Mouse (Mus musculus): Measurements from ENCODE around the gene B3gnt2.

Gene B3gnt2

DNA sequence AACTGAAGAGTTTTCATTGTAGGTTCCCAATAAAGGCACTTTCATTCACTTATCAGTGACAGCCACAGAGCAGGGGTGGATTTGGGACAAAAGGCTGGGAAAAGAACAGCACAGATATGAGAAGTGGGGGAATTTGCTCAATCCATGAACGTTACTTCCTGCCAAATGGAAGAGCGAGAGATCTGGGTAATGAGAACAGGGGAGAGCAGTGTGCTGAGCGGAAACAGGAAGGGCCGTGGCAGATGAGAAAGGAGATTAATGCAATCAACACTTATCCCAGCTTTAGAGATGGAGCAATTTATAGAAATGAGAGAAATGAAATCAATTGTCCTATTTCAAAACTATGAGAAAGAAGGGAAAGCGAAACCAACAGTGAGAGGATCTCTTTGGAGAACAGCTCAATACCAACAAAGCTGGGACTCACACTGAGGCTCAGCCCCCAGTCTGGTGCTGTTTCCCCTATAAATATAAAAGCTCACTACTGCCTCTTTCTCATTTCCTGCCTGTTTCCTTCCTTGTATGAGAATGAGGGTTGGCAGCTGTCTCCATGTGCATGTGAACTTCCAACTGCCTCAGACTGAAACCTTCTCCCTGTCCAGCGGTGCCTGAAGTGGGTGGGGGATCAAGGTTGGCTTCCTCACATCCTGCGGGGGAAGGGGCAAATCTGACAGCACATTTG, 11.0 kb upstream of the B3gnt2 start:
- no peak for DNase-seq (ENCODE audit: low read depth)

DNA sequence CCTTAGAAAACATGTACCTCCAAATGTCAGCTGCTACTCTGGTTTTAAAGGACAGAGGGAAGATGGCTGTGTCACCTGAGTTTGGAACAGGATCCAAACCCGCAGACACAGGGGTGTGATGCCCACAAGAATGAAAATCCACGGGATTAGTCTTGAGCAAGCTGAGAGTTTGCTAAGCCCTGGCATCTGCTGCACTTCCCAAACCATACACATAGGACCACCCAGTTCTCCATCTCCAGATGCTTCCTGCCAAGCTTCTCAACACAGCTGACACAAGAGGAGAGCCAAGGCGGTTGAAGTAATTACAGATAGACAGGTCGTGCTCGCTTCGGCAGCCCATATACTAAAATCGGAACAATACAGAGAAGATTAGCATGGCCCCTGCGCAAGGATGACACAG, 7.8 kb upstream of the B3gnt2 start:
- no peak for DNase-seq (ENCODE audit: low read depth)

DNA sequence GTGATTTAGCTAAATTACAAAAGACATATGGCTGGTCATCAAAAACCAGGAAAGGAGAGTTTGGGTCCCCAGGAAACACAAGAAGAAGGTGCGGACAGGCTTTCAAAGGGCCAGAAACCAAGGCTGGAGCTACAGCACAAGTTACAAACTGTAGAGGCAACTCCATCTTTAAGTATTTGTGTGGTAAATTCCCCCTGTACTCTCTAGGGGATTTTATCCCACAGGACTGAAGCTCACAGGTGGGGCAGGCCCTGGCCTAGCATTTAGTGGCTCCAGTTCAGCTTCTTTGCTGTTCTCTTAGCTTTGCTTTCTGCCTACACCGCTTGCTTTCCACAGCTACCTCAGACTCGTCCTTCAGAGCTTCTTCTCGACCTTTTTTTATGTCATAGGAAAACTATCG, 6.9 kb upstream of the B3gnt2 start:
- no peak for DNase-seq (ENCODE audit: low read depth)

DNA sequence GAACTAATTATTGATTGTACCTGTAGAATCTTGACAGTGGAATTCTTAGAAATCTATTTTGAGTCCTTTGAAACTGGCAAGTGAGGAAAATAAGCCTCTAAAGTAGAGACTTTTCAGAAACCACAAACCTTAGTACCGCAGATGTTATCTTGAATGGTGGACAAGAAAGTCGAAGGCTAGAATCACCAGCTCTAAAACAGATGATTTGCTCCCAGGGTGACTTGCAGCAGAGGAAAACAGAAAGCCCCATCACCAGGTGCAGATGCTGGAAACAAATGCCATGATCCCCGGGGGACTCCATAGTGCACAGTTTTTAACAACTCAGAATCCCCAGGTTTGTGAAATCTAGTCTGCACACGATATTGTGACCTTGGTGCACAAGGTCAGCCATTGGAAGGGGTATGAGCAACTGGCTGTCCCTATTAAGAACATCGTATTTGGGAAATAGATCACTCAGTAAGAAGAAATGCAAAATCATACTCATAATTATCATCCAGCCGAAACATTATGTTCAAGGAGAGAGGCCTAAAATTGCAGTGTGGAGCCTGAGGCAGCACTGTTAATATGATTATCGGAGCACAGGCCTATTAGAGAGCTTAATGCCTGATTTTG, 5.0 kb upstream of the B3gnt2 start:
- no peak for DNase-seq (ENCODE audit: low read depth)

DNA sequence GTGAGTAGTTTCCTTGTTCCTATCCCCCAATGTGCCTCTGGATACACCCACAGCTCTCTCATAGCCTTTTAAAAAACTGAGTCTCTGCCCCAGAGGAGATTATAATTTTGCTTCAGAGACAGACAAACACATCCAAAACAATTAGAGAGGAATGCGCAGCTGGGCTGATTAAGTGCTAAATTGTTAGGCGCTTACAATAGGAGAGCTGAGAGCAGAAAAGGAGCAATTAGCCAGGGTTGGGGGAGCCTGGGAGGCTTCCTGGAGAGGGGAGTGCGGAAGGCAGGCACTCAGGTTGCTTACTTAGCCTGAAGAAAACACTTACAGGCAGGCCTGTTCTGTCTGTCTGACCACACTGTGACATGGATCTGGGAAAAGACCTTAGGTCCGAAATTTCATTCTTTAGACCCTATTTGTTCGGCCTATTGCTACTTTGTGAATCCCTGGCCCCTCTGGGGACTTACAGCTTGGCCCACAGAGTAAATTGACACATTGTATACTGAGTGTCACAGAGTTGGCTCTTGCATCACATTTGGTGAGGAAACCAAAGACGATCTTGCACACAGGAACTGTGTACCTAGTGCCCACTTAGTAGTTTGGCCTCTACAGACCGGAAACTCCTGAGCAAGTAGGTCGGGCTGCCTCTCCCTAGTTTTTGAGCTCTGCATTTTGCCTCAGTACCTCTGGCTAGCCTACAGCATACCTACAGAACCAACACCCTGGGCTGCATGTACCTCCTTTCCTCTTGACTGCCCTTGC, 3.7 kb upstream of the B3gnt2 start:
- DNase-seq (ENCODE audit: low read depth): no peak

DNA sequence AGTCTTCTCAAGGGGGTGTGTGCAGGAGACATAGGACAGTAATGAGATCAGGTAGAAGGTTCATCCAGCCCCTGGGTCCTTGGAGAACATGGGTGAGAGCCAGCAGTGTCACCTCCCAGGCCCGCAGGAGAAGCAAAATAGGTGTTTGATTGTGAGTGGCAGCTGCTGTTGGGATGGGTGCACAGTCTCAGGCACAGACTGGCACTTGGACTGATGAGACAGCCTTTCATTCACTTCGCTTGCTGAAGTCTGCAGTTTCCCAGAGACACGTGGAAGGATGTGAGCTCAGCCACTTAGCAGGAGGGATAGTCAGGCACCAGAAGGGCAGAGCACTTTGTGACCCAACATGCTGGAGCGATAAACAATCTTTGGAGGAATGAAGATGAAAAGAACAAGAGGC, 2.8 kb upstream of the B3gnt2 start:
- DNase-seq (ENCODE audit: low read depth): no peak

DNA sequence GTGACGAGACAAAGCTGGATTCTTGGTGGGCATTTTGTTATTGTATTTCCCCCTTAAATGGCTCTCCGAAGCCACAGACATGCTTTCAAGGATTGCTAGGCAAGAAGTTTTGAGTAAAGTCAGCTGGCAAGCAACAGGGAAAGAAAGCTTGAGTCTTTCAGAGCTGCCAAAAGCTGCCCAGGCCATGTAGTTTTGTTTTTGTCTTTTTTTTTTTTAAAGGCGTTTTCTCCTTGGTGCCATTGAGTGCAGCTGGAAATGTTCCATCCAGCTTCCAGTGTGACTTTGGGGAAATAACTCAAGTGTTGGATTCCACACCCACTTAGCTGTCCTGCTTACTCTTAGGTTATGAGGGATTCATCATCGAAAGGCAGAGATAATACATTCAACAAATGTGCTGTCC, 554 bp upstream of the B3gnt2 start:
- no peak for DNase-seq (ENCODE audit: low read depth)

DNA sequence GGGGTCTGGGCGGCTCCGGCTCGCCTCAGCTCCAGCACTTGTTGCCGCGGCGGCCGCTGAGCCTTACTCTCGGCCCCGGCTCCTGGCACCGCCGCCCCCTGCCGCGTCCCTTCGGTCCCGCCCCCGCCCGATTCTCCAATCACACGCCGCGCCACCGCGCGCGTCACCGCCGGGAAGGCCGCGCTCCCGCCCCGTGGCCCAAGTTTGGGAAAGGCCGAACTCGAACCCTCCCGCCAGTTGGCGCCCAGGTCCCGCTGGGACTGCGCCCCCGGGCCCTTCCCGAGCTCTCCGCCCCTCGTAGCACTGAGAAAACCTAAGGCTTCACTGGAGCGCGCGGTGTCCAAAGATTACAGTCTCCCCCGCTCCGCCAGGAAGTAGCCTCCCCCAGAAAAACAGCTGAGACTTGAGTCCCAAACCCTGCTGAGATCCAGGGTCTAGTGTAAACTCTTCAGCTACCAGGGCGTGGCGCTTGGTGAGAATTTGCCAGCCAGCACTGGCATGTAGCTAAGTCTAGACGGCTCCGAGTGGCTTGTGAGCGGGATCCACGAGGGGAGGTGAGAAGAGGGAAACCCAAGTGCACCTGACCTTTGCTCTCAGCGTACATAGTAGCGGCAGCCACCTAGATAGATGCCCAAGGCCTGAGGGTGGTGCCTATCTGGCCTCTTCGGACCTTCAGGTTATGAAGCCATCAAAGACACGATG, 977 bp downstream of the B3gnt2 start:
- DNase-seq (ENCODE audit: low read depth): no peak

DNA sequence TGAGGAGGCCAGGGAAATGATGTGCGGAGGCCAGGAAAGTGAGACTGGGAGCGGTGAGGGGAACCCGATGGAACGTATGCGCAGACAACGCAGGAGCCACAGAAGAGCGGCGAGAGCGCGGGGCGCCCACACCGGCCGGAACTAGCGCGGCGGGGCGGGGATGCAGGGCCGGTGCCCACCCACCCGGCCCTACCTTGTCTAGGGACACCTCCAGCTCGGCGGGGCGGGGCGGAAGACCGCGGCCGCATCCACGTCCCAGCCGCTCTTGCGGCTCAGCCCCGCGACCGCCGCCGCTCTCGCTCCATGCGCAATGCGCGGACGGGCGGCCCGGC, 1.5 kb downstream of the B3gnt2 start:
- DNase-seq (ENCODE audit: low read depth): no peak

DNA sequence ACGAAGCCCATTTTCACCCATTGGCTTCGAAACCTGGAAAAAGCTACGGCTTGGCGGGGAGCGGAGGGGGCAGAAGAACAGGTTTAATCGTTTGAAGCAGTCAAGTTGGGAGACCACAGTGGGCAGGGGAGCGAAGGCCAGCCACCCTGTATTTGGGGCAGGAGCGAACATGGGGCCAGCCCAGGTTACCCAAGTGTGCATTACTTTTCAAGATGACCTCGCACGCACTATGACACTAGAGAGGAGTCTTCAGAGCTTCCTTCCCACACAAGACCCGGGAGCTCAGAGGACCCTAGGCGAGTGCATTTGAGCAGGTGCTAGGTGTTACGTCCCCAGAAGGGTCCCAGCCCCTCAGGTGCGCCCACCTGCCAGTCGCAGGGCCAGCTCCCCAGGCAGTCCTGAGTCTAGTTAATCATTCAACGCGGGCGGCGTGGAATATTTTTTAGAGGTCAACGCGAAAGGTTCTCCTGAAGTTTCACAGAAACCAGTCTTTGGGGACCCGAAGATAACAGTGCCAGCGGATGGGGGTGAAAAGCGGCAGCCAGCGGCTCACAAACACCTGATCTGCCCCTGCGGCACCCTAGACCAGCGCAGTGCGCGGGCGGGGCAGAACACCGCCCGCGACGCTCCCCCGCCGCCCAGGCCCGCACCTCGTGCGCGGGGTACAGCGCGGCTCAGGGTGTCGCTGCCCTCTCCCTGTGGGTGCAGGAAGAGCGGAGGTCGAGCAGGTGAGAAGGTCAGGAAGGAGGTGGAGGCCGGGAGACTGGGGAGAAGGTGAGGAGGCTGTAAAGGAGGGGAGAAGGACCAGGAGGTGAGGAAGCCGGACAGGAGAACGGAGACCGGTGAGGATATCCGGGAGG, 2.1 kb downstream of the B3gnt2 start:
- no peak for DNase-seq (ENCODE audit: low read depth)

DNA sequence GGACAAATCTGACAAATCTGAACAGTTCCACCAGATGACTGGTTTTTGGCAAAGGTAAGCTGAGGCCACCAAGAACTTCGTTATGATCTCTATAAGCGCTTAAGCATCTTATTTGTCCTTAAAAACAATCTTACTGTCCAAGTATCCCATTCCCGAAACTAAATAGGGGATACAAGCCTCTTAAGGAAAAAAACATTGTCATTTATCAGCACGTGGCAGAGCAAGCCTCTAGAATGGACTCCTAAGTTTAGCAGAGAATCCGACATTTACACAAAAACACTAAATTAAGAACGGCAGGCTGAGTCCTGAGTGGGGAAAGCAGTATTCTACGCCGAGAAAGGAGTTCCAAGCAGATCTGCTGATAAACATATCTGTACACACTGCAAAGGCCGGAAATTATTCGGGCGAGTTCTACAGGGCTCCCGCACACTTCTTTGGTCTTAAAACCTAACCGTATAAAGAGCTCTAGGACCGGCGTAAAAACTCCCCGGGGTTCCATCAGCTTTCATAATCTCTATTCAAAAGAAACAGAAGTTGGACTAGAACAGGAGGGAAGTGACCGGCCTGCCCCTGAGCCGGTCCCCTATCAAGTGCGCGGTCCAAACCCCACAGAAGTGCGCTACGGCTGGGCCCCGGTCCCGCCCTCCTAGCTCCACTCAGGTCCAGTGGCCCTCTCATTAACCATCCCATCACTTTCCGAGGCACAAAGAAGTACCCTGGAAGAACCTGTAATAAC, 2.9 kb downstream of the B3gnt2 start:
- DNase-seq (ENCODE audit: low read depth): no peak

DNA sequence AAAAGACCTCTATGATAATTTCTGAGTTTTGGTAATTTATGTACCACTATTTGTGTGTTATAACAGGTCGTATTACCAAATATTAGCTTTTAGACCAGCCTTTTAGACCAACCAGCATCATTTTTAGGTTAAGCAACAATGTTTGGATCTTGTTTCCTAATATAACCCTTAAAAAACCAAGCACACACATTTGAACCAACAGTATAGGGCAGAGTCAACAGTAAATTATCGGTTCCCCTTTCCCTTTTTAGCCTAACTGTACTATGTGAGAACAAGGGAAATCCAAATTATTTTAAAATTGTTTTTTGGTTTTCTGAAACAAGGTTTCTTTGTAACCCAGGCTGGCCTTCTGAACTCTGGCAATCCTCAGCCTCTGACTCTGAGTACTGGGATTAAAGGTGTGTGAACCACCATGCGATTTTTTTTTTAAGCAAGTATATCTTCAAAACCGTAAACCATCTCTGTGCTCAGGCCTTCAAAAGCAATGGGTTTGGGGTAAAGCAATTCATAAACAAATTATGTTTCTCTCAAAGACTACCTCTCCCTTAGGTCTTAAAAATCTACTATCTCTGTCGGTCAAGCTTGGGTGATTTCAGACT, 3.6 kb downstream of the B3gnt2 start:
- DNase-seq (ENCODE audit: low read depth): no peak

DNA sequence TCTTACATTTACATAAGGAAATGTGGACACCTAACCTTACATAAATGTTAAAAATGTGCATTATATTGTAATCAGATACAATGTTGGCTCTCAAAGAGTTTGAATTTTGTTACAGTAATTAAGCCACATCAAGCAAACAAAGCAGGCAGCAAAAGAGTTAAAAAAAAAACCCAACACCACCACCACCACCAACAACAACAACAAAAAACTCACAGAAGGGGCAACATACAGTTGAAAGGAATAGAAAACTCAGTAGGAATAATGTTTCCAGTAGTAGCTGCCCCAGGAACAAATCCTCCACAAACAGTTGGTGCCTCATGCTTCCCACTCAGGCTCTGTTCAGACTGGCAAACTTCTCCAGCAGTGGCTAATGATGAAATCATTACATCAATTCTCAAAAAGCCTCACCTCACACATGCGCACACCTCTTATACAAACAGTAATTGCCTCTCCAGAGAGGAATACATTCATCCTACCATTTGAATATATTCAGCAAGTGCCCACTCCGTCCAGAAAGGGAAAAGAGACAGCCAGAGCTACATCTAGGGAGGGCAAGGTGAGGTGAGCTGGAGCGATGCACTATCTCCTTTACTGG, 4.3 kb downstream of the B3gnt2 start:
- no peak for DNase-seq (ENCODE audit: low read depth)

DNA sequence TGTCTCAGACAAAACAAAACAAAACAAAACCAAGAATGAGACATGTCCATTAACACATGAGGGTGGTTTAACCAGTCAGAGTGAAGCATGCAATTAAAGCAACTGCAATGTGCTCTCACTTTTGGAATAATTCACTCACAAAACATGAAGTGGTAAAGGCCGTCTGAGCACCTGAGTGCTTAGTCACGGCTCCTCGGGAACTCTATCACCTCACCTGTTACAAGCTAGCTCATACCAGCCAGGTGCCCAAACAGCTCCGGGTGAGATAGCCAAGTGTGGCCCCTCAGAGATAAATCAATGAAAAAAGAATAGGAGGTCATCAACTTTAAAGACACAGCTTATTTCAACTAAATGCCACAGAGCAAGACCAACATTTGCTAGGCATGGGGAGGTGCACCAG, 6.2 kb downstream of the B3gnt2 start:
- no peak for DNase-seq (ENCODE audit: low read depth)

DNA sequence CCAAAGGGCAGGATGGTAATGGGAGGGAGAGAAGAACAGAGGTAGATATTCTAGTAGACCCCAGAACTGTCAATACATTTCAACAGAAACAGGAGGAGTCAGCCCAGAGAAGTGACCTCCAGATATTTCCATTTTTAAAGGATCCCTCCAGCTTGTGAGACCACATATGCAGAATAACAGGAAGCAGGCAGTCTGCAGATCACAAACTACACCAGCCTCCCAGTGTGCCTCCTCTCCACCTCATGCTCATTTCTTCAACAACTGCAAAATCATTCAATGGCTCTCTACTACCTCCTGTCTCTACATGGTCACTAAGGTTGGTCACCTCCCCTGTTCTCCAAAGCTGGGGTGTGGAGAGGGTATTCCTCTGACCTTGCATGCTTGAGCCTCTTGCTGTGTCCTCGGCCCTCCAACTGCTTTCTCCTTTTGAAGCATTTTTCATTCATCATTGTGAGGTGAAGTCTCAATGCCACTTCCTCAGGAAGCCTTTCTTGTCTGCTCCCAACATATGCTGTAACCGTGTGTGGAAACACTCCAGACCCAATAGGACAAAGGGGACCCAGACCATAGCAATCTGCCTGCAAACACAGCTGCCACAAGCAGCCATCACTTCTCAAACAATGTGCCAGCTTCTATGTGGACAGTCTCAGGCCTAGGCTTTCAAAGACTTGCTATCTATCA, 7.1 kb downstream of the B3gnt2 start:
- DNase-seq (ENCODE audit: low read depth): no peak

DNA sequence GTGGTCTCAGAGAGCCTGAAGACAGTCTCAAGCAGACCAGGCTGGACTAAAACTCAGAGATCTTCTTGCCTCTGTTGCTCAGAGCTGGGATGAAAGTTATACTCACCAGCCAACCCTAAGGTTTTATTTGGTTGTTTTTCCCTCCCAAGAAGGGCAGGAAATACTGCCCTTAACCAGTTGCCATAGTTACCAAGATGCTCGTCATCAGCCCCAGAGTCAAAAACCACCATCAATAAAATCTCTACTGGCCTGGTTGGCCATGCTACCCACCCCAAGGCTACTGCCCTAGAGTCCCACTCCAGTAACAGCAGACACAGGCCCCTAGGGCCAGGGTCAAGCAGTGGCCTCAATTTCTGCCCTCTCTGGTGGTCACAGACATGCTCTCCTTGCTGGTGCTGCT, 8.3 kb downstream of the B3gnt2 start:
- DNase-seq (ENCODE audit: low read depth): no peak

DNA sequence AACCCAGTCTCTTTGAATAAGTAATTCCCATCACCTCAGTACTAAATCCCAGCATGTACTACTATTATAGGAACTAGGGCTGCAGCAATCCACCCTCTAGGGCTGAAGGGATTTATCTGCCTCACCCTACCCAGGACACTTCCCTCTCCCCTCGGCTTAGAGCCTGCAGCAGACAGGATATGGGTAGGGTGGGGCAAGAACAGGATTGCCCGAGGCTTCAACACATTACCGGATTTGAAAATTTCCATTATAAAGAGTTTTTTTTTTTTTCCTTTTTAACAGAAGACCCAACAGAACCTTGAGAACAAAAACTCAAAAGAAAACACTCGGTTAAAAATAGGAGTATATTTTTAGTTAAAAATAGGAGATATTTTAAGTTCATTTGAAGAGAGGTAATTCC, 9.3 kb downstream of the B3gnt2 start:
- no peak for DNase-seq (ENCODE audit: low read depth)

DNA sequence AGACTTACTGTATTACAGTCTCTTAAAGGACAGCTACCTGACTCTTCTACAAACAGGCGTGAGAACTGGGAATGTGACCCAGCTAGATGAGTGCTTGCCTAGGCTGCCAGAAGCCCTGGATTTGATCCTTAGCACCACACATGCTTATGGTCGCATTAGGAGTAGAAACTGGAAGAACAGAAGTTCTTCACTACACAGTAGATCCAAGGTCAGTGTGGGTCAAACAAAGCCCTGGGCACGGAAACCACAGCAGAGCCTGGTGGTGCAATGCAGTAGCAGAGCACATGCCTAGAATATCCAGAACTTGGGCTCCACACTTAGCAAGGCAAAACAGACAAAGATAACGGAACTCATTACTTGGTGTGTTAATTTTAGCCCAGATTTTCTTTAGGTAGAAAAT, 10.7 kb downstream of the B3gnt2 start:
- no peak for DNase-seq (ENCODE audit: low read depth)

DNA sequence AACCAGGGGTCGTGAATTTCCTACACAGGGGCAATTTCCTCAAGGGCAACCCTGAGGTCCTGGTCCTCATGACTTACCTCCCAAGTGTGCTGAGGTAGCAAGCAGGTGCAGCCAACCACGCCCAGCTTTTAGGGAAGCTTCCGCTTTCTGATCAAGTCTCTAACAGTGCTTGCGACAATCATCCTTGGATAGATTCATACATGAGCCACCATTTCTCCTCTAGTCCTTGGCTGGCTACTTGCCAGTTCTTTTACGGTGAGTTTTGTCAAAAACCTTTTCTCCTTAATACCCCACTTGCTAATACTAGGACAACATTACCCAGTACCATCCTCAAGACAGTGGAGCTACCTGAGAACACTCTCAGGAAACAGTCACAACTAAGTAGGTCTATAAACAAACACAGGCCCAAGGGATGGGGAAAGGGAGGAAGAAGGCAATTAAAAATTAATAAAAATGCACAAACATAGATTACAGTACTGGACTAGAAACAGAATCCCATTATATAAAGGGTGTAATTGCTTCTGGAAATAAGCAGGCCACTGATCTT, 12.0 kb downstream of the B3gnt2 start:
- no peak for DNase-seq (ENCODE audit: low read depth)
